Mouse (Mus musculus): ENCODE results near the gene Vangl2.

GRCm38 (mm10) chr1:172056251-172056650 is 28.0 kb upstream of the Vangl2 start:
- TF ChIP-seq CTCF (IDR thresholded peaks at IDR 0.05; ENCODE audit: low read depth): no peak
- TF ChIP-seq EP300 (IDR thresholded peaks at IDR 0.05; ENCODE audit: low read depth): no peak
